Mouse (Mus musculus) limb, embryonic 14.5 days (tissue): ENCODE results near the gene Als2. TPM values are rescaled to one million over a fixed set of nuclear protein-coding genes. Genes with fewer than 3 reads are reported as not detected.

Experiments used
- ATAC-seq: fragments of 200-750 bp; cut with Nextera tagmentation; 2 replicates; pipeline ENCODE4 v1.8.0; 2017; ENCODE audit warnings: low read depth, moderate number of reproducible peaks, moderate TSS enrichment; ENCODE audit not compliant: low FRiP score
- DNase-seq: peaks from one replicate; pipeline ENCODE4 v3.0.0-alpha.2; 2015; ENCODE audit warnings: low spot score
- H3K27ac ChIP-seq: fragments of 300-500 bp; sonication (generic); replicated peaks from 2 replicates; pipeline ENCODE4 v1.5.1; 2014; ENCODE audit warnings: low read depth, mild to moderate bottlenecking, low read length, moderate library complexity, mixed read lengths
- H3K27me3 ChIP-seq: fragments of 300-500 bp; sonication (generic); 2 replicates; pipeline ENCODE4 v1.6.1; 2014; ENCODE audit warnings: low read length, mixed read lengths; ENCODE audit not compliant: control insufficient read depth, insufficient read depth
- H3K36me3 ChIP-seq: fragments of 300-500 bp; sonication (generic); 2 replicates; pipeline ENCODE4 v1.6.1; 2014; ENCODE audit warnings: mild to moderate bottlenecking, low read length, moderate library complexity, mixed read lengths; ENCODE audit not compliant: control insufficient read depth, insufficient read depth
- H3K4me1 ChIP-seq: fragments of 300-500 bp; sonication (generic); 2 replicates; pipeline ENCODE4 v1.6.1; 2014; ENCODE audit warnings: antibody characterized with exemption, low read length, mixed read lengths; ENCODE audit not compliant: control insufficient read depth, insufficient read depth
- H3K4me2 ChIP-seq: fragments of 300-500 bp; sonication (generic); replicated peaks from 2 replicates; pipeline ENCODE4 v1.6.1; 2014; ENCODE audit warnings: low read depth, mild to moderate bottlenecking, low read length, moderate library complexity; ENCODE audit not compliant: severe bottlenecking
- H3K4me3 ChIP-seq: fragments of 300-500 bp; sonication (generic); replicated peaks from 2 replicates; pipeline ENCODE4 v1.5.1; 2014; ENCODE audit warnings: low read length
- H3K9ac ChIP-seq: fragments of 300-500 bp; sonication (generic); 2 replicates; pipeline ENCODE4 v1.6.1; 2014; ENCODE audit warnings: mild to moderate bottlenecking, low read depth, low read length, moderate library complexity; ENCODE audit not compliant: severe bottlenecking
- H3K9me3 ChIP-seq: fragments of 300-500 bp; sonication (generic); 2 replicates; pipeline ENCODE4 v1.6.1; 2016; ENCODE audit warnings: low read length; ENCODE audit not compliant: control insufficient read depth
- POLR2A ChIP-seq: fragments of 200-500 bp; IDR thresholded peaks from 2 replicates; pipeline ENCODE4 v1.8.0; 2012; ENCODE audit warnings: inconsistent platforms, mild to moderate bottlenecking, moderate library complexity, borderline replicate concordance; ENCODE audit not compliant: insufficient read depth, insufficient read length; ENCODE audit errors: extremely low read depth
- WGBS: fragments of 180-500 bp; shearing (Covaris S2); extraction: QIAGEN DNeasy Blood & Tissue Kit; methylation state at CpG from one replicate; pipeline ENCODE4 v1.1.7; 2014; 5-methylcytosine and 5-hydroxymethylcytosine counted together
- polyA plus RNA-seq, 2 experiments: library from polyadenylated mRNA; depleted of rRNA in 1 of 2; stranded (reverse) in 1 of 2; unstranded in 1 of 2; fragments of >200 nt; fragmentation: Nextera tagmentation in 1 of 2; extraction: Ambion mirVana in 1 of 2; gene quantifications; 2 replicates each; pipeline versions ENCODE4 v1.2.1 to v1.2.3; 2012 to 2014

Gene Als2
- polyA plus RNA-seq (2012; rRNA removed) (8.1 and 8.2 TPM in 2 replicates), polyA plus RNA-seq (2014; fragmentation: Nextera tagmentation; extraction: Ambion mirVana) (8.1 and 9.6 TPM in 2 replicates)

- Histone ChIP-seq H3K27me3 (no peaks in the 10 kb centered on the region), H3K4me2 (peak within 1 kb of the TSS; percentile 78)
Measured at GRCm38 (mm10) chr1:59236856-59237441, at the start of gene Als2. Als2 (minus strand) TSS chr1:59237231.

GRCm38 (mm10) chr1:59286316-59286850 is 49.4 kb upstream of the Als2 start:
- Histone ChIP-seq H3K36me3 (no peaks in the 10 kb centered on the region), H3K4me2 (no peak overlapping the region), H3K9ac (no peak overlapping the region), H3K9me3 (no peaks in the 10 kb centered on the region), H3K4me3 (no peak overlapping the region), H3K27me3 (no peaks in the 10 kb centered on the region), H3K4me1 (no peaks in the 10 kb centered on the region), H3K27ac (no peak overlapping the region)
- ATAC-seq (no peak), DNase-seq (no peak)
- no peak for TF ChIP-seq POLR2A
- 76% methylated on average over 13 of the region's 13 CpGs for WGBS

More at GRCm38 (mm10) chr1:59236856-59237441, at the start of gene Als2:
- peak; percentile 80; the same call in 1 of the 2 replicates for TF ChIP-seq POLR2A
- ATAC-seq: peak; percentile 100
- H3K27ac ChIP-seq: peak within 1 kb of the TSS; percentile 65; the same call in 1 of the 2 replicates
- H3K9me3 ChIP-seq: no peaks in the 10 kb centered on the region
- peak; percentile 99 for DNase-seq
- peak within 1 kb of the TSS; percentile 82 for H3K4me3 ChIP-seq
- 0 out of 2 replicates have a peak, but pooled peaks cover 3% of the 10 kb centered on the region for H3K4me1 ChIP-seq
- no peaks in the 10 kb centered on the region for H3K36me3 ChIP-seq
- WGBS: under 1% methylated on average over 36 of the region's 58 CpGs
- peak within 1 kb of the TSS; percentile 73 for H3K9ac ChIP-seq

DNA sequence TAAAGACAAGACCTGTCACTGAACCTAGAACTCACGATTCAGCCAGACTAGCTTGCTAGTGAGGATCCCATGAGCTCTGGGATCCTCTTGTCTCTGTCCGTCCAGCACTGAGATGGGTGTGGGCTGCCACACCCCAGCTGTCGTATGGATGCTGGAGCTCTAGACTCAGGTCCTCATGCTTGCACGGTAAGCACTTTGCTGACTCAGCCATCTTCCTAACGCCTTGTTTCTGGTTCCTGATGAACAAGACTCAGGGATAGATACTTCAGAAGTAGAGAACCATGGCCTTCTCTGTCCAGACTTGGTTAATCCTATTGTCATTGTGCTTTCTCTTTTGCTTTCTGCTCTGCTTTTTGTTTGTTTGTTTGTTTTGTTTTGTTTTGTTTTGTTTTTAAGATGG is 48.8 kb upstream of the Als2 start:
- Histone ChIP-seq H3K27ac (no peak overlapping the region), H3K9me3 (no peaks in the 10 kb centered on the region), H3K4me2 (no peak overlapping the region), H3K36me3 (no peaks in the 10 kb centered on the region), H3K9ac (no peak overlapping the region), H3K4me3 (no peak overlapping the region), H3K27me3 (no peaks in the 10 kb centered on the region), H3K4me1 (no peaks in the 10 kb centered on the region)
- DNase-seq: no peak
- 85% methylated on average over 5 of the region's 5 CpGs for WGBS
- no peak for TF ChIP-seq POLR2A
- ATAC-seq: no peak

- Histone ChIP-seq H3K4me1 (peaks cover 30% of the 10 kb centered on the region), H3K4me3 (no peak overlapping the region), H3K4me2 (no peak overlapping the region), H3K36me3 (no peaks in the 10 kb centered on the region), H3K9me3 (no peaks in the 10 kb centered on the region), H3K27me3 (no peaks in the 10 kb centered on the region), H3K27ac (no peak overlapping the region), H3K9ac (no peak overlapping the region)
- WGBS: 35% methylated on average over 3 of the region's 3 CpGs
- DNase-seq: no peak
- TF ChIP-seq POLR2A: no peak
- ATAC-seq: no peak
Measured at GRCm38 (mm10) chr1:59272189-59272588, 35.2 kb upstream of the Als2 start.

- Histone ChIP-seq H3K9me3 (no peaks in the 10 kb centered on the region), H3K36me3 (no peaks in the 10 kb centered on the region), H3K9ac (no peak overlapping the region), H3K4me1 (peaks cover 23% of the 10 kb centered on the region), H3K4me3 (no peak overlapping the region), H3K27me3 (no peaks in the 10 kb centered on the region), H3K27ac (peak overlapping the region; percentile 80), H3K4me2 (peak overlapping the region; percentile 31)
- WGBS: 6% methylated on average over 20 of the region's 20 CpGs
- peak; percentile 91 for DNase-seq
- peak; percentile 93 for ATAC-seq
- TF ChIP-seq POLR2A: no peak
Measured at GRCm38 (mm10) chr1:59269951-59270689, 33.1 kb upstream of the Als2 start.
